7 mouse cellular contexts compared by ENCODE assay signal in the genomic region with DNA sequence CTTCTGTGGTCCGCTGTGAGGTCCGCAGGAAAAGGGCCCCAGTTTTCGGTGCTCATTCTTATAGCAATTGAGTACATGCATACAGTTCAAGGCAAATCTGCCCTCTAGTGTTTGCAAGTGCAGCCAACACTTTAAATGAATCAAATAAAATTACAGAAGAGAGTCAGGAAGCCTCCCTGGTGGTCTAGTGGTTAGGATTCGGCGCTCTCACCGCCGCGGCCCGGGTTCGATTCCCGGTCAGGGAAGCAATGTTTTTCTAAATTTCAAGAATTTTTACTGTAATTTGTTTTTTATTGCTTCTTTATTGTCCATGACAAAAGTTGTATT. TPM values are rescaled to one million over a fixed set of nuclear protein-coding genes. Genes with fewer than 3 reads are reported as not detected.
A peak's percentile ranks its signal among the peaks of the same experiment; 100 is the strongest.
DNase-seq lines count a peak whose midpoint lies in the region; ATAC-seq lines count a peak whose summit lies in the region.

No protein-coding gene starts in this region.

- H3K9me3 ChIP-seq in embryonic facial prominence, embryonic 10.5 days: no peaks in the 10 kb centered on the region
- H3K9me3 ChIP-seq in limb, embryonic 11.5 days (ENCODE audit: control insufficient read depth, low read length): no peaks in the 10 kb centered on the region
- no peaks in the 10 kb centered on the region for H3K9me3 ChIP-seq in midbrain, embryonic 14.5 days (ENCODE audit: control insufficient read depth, low read length)

- H3K27ac ChIP-seq in embryonic facial prominence, embryonic 10.5 days (replicated peaks): no peak overlapping the region
- H3K27ac ChIP-seq in limb, embryonic 11.5 days (replicated peaks; ENCODE audit: low read depth, low read length): no peak overlapping the region
- no peak overlapping the region; the same call in 1 of the 2 replicates for H3K27ac ChIP-seq in midbrain, embryonic 14.5 days (replicated peaks; ENCODE audit: low read depth, low read length)

- peak; percentile 75 for DNase-seq in adrenal gland, postnatal 14 days
- DNase-seq in embryonic facial prominence, embryonic 10.5 days (ENCODE audit: low spot score): peak; percentile 78
- peak; percentile 78 for DNase-seq in kidney, adult 11 months
- peak; percentile 85 for DNase-seq in limb, embryonic 11.5 days (ENCODE audit: low spot score)
- DNase-seq in midbrain, embryonic 14.5 days: peak; percentile 94
- peak; percentile 50 to 70 for DNase-seq in spleen, adult 18-20 months

- WGBS in embryonic facial prominence, embryonic 10.5 days: 14% methylated on average over 11 of the region's 11 CpGs
- WGBS in limb, embryonic 11.5 days: 16% methylated on average over 11 of the region's 11 CpGs
- WGBS in midbrain, embryonic 14.5 days: 10% methylated on average over 11 of the region's 11 CpGs

- H3K4me1 ChIP-seq in embryonic facial prominence, embryonic 10.5 days: no peaks in the 10 kb centered on the region
- no peaks in the 10 kb centered on the region for H3K4me1 ChIP-seq in limb, embryonic 11.5 days (ENCODE audit: control insufficient read depth, insufficient read depth, low read length)
- no peaks in the 10 kb centered on the region for H3K4me1 ChIP-seq in midbrain, embryonic 14.5 days (ENCODE audit: control insufficient read depth, insufficient read depth, low read length)

- H3K4me2 ChIP-seq in limb, embryonic 11.5 days (ENCODE audit: low read depth, severe bottlenecking): peak overlapping the region; percentile 28; the same call in 1 of the 2 replicates
- H3K4me2 ChIP-seq in midbrain, embryonic 14.5 days (ENCODE audit: low read length): peak overlapping the region; percentile 43

- H3K27me3 ChIP-seq in embryonic facial prominence, embryonic 10.5 days (replicated peaks; ENCODE audit: low read depth, poor library complexity, severe bottlenecking): no peaks in the 10 kb centered on the region
- H3K27me3 ChIP-seq in limb, embryonic 11.5 days (ENCODE audit: control insufficient read depth, insufficient read depth, low read length): no peaks in the 10 kb centered on the region
- no peaks in the 10 kb centered on the region for H3K27me3 ChIP-seq in midbrain, embryonic 14.5 days (ENCODE audit: control insufficient read depth, insufficient read depth, low read length)

- H3K36me3 ChIP-seq in embryonic facial prominence, embryonic 10.5 days (replicated peaks): no peaks in the 10 kb centered on the region
- no peaks in the 10 kb centered on the region for H3K36me3 ChIP-seq in limb, embryonic 11.5 days (ENCODE audit: control insufficient read depth, insufficient read depth, low read length)
- no peaks in the 10 kb centered on the region for H3K36me3 ChIP-seq in midbrain, embryonic 14.5 days (ENCODE audit: control insufficient read depth, insufficient read depth, low read length)

- peak; percentile 98 for ATAC-seq in granulocyte monocyte progenitor cell, adult 5-6 weeks (replicated peaks; ENCODE audit: poor library complexity, severe bottlenecking)
- peak; percentile 94 for ATAC-seq in limb, embryonic 11.5 days (ENCODE audit: insufficient number of reproducible peaks, low FRiP score, low TSS enrichment, low read depth)
- ATAC-seq in midbrain, embryonic 14.5 days (ENCODE audit: low FRiP score, low TSS enrichment): peak; percentile 95

- peak overlapping the region; percentile 53 for H3K4me3 ChIP-seq in embryonic facial prominence, embryonic 10.5 days
- H3K4me3 ChIP-seq in limb, embryonic 11.5 days (ENCODE audit: low read depth, low read length): peak overlapping the region; percentile 10; the same call in 1 of the 2 replicates
- peak overlapping the region; percentile 38 for H3K4me3 ChIP-seq in midbrain, embryonic 14.5 days (replicated peaks; ENCODE audit: low read depth, low read length)

- H3K9ac ChIP-seq in limb, embryonic 11.5 days (ENCODE audit: low read length): 0 out of 2 replicates have a peak overlapping the region, but pooled peaks have one; percentile 30
- H3K9ac ChIP-seq in midbrain, embryonic 14.5 days (replicated peaks; ENCODE audit: low read length): no peak overlapping the region; the same call in 1 of the 2 replicates

RNA-seq across cellular contexts. Expression of gene Ncoa7, which starts 7.8 kb away (rescaled TPM):
- 35.2 and 38.4 TPM in 2 replicates for total RNA-seq in adrenal gland, postnatal 14 days (2021)
- polyA plus RNA-seq in embryonic facial prominence, embryonic 10.5 days (2016; fragmentation: Nextera tagmentation; extraction: Ambion mirVana): 7.6 and 8.8 TPM in 2 replicates
- 13.6 and 20.2 TPM in 2 replicates for total RNA-seq in granulocyte monocyte progenitor cell, adult 5-6 weeks (2014; fragmentation: Nextera tagmentation)
- total RNA-seq in granulocyte monocyte progenitor cell, adult 5-6 weeks (2017): 14.8 and 17.5 TPM in 2 replicates
- 9.2 and 9.4 TPM in 2 replicates for polyA plus RNA-seq in limb, embryonic 11.5 days (2014; fragmentation: Nextera tagmentation; extraction: Ambion mirVana)
- 18.5 and 19.2 TPM in 2 replicates for polyA plus RNA-seq in midbrain, embryonic 14.5 days (2014; fragmentation: Nextera tagmentation; extraction: Ambion mirVana)

RNA-seq across cellular contexts. Expression of gene Hey2, which starts 31.7 kb away (rescaled TPM):
- 1.7 and 3.0 TPM in 2 replicates for total RNA-seq in adrenal gland, postnatal 14 days (2021)
- 2.5 and 3.2 TPM in 2 replicates for polyA plus RNA-seq in embryonic facial prominence, embryonic 10.5 days (2016; fragmentation: Nextera tagmentation; extraction: Ambion mirVana)
- total RNA-seq in granulocyte monocyte progenitor cell, adult 5-6 weeks (2014; fragmentation: Nextera tagmentation): not detected in 2 replicates
- not detected in 2 replicates for total RNA-seq in granulocyte monocyte progenitor cell, adult 5-6 weeks (2017)
- polyA plus RNA-seq in limb, embryonic 11.5 days (2014; fragmentation: Nextera tagmentation; extraction: Ambion mirVana): 1.1 and 1.8 TPM in 2 replicates
- 2.5 and 3.0 TPM in 2 replicates for polyA plus RNA-seq in midbrain, embryonic 14.5 days (2014; fragmentation: Nextera tagmentation; extraction: Ambion mirVana)
